In genomic region chr7:110123844-110124555, GRCm38 (mm10) we compare ENCODE assay signal across 8 mouse cellular contexts. TPM values are rescaled to one million over a fixed set of nuclear protein-coding genes. Genes with fewer than 3 reads are reported as not detected.
DNase-seq lines count a peak whose midpoint lies in the region; ATAC-seq and TF ChIP-seq lines count a peak whose summit lies in the region.

No protein-coding gene starts in this region.

- peak overlapping the region; percentile 96 for H3K4me3 ChIP-seq in bone marrow macrophage, adult 2 months (ENCODE audit: insufficient read depth, low read length)
- H3K4me3 ChIP-seq in heart, embryonic 14.5 days (ENCODE audit: control insufficient read depth in 1 of 2, insufficient read depth in 1 of 2, low read depth in 1 of 2, low read length in 2 of 2) = peak overlapping the region; percentile 76 to 89
- peak overlapping the region; percentile 97 for H3K4me3 ChIP-seq in limb, embryonic 13.5 days
- H3K4me3 ChIP-seq in midbrain, embryonic 15.5 days = peak overlapping the region; percentile 75

- H3K36me3 ChIP-seq in heart, embryonic 14.5 days (ENCODE audit: control insufficient read depth, insufficient read depth, low read length) = peaks cover 32% of the 10 kb centered on the region
- peaks cover 26% of the 10 kb centered on the region for H3K36me3 ChIP-seq in limb, embryonic 13.5 days
- no peaks in the 10 kb centered on the region for H3K36me3 ChIP-seq in midbrain, embryonic 15.5 days (replicated peaks)

- TF ChIP-seq POLR2A in bone marrow macrophage, adult 2 months (IDR thresholded peaks at IDR 0.05; ENCODE audit: borderline replicate concordance, low read depth, low read length) = no peak

- no peaks in the 10 kb centered on the region for H3K27me3 ChIP-seq in heart, embryonic 14.5 days (ENCODE audit: control insufficient read depth, insufficient read depth, low read length)
- H3K27me3 ChIP-seq in limb, embryonic 13.5 days = no peaks in the 10 kb centered on the region
- H3K27me3 ChIP-seq in midbrain, embryonic 15.5 days (replicated peaks) = no peaks in the 10 kb centered on the region

- H3K27ac ChIP-seq in bone marrow macrophage, adult 2 months (ENCODE audit: insufficient read depth, low read depth, low read length) = no peak overlapping the region
- H3K27ac ChIP-seq in heart, embryonic 14.5 days (replicated peaks in 1 of 2; ENCODE audit: control insufficient read depth in 1 of 2, insufficient read depth in 1 of 2, low read depth in 2 of 2, low read length in 2 of 2) = peak overlapping the region; percentile 80 to 94
- H3K27ac ChIP-seq in limb, embryonic 13.5 days = no peak overlapping the region
- H3K27ac ChIP-seq in midbrain, embryonic 15.5 days = no peak overlapping the region

- no peaks in the 10 kb centered on the region for H3K9me3 ChIP-seq in heart, embryonic 14.5 days (ENCODE audit: control insufficient read depth, low read length)
- H3K9me3 ChIP-seq in limb, embryonic 13.5 days = no peaks in the 10 kb centered on the region
- no peaks in the 10 kb centered on the region for H3K9me3 ChIP-seq in midbrain, embryonic 15.5 days

- 31% methylated on average over 12 of the region's 12 CpGs for WGBS in heart, embryonic 14.5 days
- WGBS in limb, embryonic 13.5 days = 51% methylated on average over 12 of the region's 12 CpGs
- WGBS in midbrain, embryonic 15.5 days = 55% methylated on average over 12 of the region's 12 CpGs

- no peak for ATAC-seq in heart, embryonic 14.5 days (ENCODE audit: insufficient number of reproducible peaks, insufficient read depth, low FRiP score, low read depth)
- no peak for ATAC-seq in limb, embryonic 13.5 days (ENCODE audit: low FRiP score, low read depth)
- no peak for ATAC-seq in midbrain, embryonic 15.5 days (replicated peaks)

- peak overlapping the region; percentile 96 for H3K9ac ChIP-seq in heart, embryonic 14.5 days (ENCODE audit: low read length)
- H3K9ac ChIP-seq in limb, embryonic 13.5 days = peak overlapping the region; percentile 94
- no peak overlapping the region for H3K9ac ChIP-seq in midbrain, embryonic 15.5 days

- DNase-seq in adrenal gland, postnatal 10 days = peak; percentile 33
- no peak for DNase-seq in adrenal gland, postnatal 4 days (ENCODE audit: low spot score in 2 of 2)
- no peak for DNase-seq in left cerebral cortex, adult 18-20 months (ENCODE audit: low spot score in 2 of 2)
- no peak for DNase-seq in layer of hippocampus, adult 11-12 months (ENCODE audit: low spot score)

- peak overlapping the region; percentile 79 for H3K4me2 ChIP-seq in heart, embryonic 14.5 days (ENCODE audit: low read length)
- H3K4me2 ChIP-seq in limb, embryonic 13.5 days (replicated peaks) = peak overlapping the region; percentile 70
- peak overlapping the region; percentile 64; the same call in 1 of the 2 replicates for H3K4me2 ChIP-seq in midbrain, embryonic 15.5 days

- H3K4me1 ChIP-seq in bone marrow macrophage, adult 2 months (ENCODE audit: control insufficient read depth, insufficient read depth, low read length) = peaks cover 10% of the 10 kb centered on the region
- peaks cover 5 to 16% of the 10 kb centered on the region in 2 experiments for H3K4me1 ChIP-seq in heart, embryonic 14.5 days (ENCODE audit: control insufficient read depth in 2 of 2, insufficient read depth in 2 of 2, low read length in 2 of 2)
- H3K4me1 ChIP-seq in limb, embryonic 13.5 days = peaks cover 22% of the 10 kb centered on the region
- H3K4me1 ChIP-seq in midbrain, embryonic 15.5 days = peaks cover 10% of the 10 kb centered on the region

- no peak for TF ChIP-seq CTCF in bone marrow macrophage, adult 2 months (IDR thresholded peaks at IDR 0.05; ENCODE audit: low read depth, low read length)

RNA-seq across cellular contexts. Expression of gene Wee1, which starts 2.2 kb away (rescaled TPM):
- total RNA-seq in adrenal gland, postnatal 10 days (2021) = 10 to 100 TPM; 15.2 to 16.1 TPM
- total RNA-seq in adrenal gland, postnatal 4 days (2021) = 10 to 100 TPM; 23.5 to 23.6 TPM
- 7.1 and 7.2 TPM in 2 replicates for polyA plus RNA-seq in bone marrow macrophage, adult 2 months (2012; ENCODE audit: insufficient read depth, insufficient read length, missing spikeins)
- 29.8 and 30.2 TPM in 2 replicates for polyA plus RNA-seq in heart, embryonic 14.5 days (2014; fragmentation: Nextera tagmentation; extraction: Ambion mirVana)
- 22.6 and 22.8 TPM in 2 replicates for polyA plus RNA-seq in limb, embryonic 13.5 days (2015; fragmentation: Nextera tagmentation; extraction: Ambion mirVana)
- polyA plus RNA-seq in midbrain, embryonic 15.5 days (2015; fragmentation: Nextera tagmentation; extraction: Ambion mirVana) = 5.1 and 5.8 TPM in 2 replicates
- 10 to 100 TPM; 27.3 to 27.4 TPM for total RNA-seq in left cerebral cortex, adult 18-20 months (2021)

Comparison
In these comparisons a context has a peak if more than half of its experiments do, and no peak if none do; other contexts are left out.
1. H3K27ac ChIP-seq: peak in heart, embryonic 14.5 days (2 of 2); none in bone marrow macrophage, adult 2 months (single experiment), limb, embryonic 13.5 days (single experiment) and midbrain, embryonic 15.5 days (single experiment).
2. Peak in every context shown above with its lines, with median percentiles within 50 percentile points of each other: H3K4me3 ChIP-seq and H3K4me2 ChIP-seq.